Mouse (Mus musculus) urinary bladder, postnatal 10 days (tissue): ENCODE results near the gene Trio.
"Not testable (repeated sequence)": the region's sequence is repeated elsewhere in the genome, so short reads cannot be mapped to it uniquely, and the experiment has no call there.

ENCODE experiments used
- DNase-seq: peaks from one replicate; pipeline ENCODE4 v3.0.0; 2022; ENCODE audit warnings: low spot score

The Trio gene

DNA sequence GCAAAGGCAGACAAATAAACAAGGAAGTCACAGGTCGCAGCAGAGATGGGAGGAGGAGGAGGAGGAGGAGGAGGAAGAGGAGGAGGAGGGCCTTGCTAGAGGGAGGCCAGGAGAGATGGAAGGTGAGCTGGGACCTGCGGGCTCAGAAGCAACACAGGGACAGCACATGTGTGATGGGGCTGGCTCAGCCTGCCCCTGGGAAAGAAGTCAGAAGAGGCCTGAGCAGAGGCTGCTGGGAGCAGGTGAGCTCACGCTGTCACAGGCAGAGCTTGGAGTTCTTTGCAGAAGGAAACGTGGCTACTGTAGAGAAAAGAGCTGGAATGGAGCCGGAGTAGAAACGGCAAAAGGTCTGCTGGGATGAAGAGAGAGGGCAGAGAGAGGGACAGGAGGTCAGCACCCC is 185.5 kb downstream of the Trio start:
- no peak for DNase-seq

DNA sequence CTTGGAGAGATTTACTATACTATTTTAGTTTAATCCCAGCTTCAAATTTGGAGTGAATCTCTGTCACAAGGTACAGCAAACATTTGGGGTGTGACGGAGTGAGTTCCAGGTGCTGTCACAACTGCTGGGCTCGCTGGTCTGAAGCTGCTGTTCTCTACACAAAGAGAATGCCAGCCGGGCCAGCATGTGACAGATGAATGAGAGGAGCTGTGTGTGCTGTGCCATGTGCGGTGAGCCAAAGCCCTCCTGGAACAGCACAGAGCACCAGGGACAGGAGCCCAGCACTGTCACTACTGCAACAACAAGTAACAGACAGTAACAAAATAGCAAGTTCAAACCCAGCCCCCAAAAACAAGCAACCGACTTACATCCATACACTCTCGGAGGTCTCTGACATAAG is 194.0 kb downstream of the Trio start:
- DNase-seq: no peak

DNA sequence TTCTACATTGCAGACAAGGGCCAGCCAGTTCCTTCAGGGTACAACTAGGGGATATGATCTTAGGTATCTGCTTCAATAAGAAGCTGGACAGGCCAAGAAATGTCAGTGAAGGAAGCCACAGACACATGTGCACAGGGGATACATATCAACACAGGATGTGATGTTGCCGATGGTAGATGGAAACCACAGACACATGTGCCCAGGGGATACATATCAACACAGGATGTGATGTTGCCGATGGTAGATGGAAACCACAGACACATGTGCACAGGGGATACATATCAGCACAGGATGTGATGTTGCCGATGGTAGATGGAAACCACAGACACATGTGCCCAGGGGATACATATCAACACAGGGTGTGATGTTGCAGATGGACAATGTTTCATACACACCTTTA is 197.8 kb downstream of the Trio start:
- not testable (repeated sequence) for DNase-seq

DNA sequence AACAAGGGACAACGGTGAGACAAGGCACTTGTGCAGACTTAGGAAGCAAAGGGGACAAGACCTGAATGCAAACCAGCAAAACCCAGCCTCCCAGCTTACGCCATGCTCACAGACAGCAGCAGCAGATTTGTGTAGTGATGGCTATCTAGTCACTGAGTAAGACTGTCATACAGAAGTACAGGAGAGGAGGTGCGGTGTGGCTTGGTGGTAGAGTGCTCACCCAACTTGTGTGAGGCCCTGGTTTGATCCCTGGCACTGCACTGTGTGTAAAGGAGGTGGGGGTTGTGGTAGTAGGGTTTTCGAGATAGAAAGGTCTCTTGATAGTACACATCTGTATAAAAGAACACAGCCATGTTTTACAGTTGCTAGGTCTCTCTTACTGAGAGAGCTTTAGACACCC is 198.8 kb downstream of the Trio start:
- DNase-seq: no peak

DNA sequence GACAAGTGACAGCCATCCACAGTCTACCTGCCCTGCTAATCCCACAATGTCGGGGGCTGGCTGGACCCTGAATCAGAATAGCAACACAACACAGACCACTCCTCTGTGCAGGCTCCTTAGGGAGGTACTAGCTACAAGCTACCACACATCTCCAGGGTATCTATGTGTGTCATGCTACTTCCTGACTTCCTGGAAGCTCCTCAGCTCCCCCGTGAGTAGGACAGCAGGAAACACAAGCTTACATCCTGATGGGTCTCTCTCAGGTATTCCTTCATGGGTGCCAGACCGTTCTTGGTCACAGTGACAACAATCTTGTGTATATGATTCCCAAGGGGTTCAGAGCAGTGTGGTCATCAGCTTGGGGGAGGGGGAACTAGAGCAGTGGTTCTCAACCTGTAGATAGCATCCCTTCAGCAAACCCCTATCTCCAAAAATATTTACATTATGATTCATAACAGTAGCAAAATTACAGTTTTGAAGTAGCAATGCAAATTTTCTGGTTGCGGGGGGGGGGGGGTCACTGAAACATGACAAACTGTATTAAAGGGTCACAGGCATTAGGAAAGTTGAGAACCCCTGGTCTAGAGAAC is 199.5 kb downstream of the Trio start:
- DNase-seq: no peak

DNA sequence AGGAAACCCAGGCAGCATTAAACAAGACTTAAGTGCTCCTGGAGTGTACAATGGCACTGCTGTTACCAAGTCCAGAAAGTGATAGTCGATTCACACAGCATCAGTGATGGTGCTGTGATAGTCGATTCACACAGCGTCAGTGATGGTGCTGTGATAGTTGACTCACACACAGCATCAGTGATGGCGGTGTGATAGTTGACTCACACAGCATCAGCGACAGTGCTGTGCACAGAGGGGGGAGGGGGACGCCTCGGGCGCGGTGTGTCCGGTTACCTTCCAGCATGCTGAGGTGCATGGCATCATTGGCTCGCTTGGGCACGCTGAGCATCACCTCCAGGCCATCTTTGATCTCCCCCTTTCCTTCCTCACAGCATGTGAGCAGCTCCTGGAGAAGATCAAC is 200.3 kb downstream of the Trio start:
- DNase-seq: no peak

DNA sequence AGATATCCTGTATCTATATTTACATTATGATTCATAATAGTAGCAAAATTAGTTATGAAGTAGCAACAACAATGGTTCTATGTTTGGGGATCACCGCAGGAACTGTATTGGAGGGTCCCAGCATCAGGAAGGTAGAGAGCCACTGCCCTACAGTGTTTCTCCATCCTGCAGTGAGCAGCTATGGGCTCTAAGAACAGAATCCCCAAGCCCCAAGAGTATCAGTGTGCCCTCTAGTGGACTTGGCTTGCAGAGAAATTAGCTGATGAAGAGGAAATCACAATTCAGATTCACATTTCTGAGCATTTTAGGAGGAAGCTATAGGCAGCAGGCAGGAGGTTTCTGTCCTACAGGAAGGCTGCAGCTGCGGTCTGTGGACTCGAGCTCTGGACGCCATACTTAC is 202.1 kb downstream of the Trio start:
- no peak for DNase-seq

DNA sequence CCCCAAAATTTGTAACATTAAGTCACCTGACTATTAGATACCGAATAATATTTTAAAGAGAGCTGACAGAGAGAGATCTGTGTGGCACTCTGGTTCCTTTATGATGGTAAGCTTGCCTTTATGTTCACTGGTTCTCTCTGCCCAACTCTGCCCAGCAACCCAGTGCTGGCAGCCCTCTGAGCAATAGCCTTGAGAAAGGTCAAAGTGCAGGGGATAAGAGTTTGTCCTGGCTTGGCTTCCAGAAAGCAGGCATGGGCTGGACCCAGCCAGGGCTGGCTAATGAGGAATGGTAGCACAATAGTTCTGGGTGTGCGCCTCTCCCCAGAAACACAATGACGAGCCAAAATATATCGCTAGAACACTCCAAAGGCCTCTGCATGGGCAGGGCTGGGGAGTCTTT is 203.2 kb downstream of the Trio start:
- no peak for DNase-seq

DNA sequence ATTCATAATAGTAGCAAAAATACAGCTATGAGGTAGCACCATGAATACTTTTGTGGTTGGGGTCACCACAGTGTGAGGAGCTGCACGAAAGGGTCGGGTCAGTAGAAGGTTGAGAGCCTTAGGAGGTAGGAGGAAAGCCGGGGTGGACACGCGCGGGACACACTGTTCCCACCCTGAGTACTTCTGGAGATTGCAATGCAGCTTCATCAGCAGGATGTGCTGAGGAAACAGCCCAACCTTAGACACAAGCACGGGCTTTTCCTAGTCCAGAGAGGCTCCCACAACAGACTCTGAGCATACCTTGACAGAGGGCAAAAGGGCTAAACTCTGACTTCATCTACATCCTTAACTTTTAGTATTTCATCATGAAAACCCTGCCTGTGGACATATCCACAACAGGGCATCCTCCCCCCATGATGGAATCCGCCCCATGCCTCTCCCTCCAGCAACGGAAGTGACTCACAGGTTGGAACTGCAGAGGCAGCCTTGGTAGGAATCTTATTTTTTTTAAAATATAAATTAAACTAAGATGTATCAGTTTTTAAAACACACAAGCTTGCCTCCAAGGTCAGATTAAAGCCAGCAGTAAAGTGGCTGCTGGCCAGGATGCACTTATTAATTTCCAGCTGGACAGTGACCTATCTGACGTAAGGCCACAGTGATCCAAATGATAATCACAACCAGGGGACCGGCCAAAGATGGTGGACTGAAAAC is 203.8 kb downstream of the Trio start:
- no peak for DNase-seq

DNA sequence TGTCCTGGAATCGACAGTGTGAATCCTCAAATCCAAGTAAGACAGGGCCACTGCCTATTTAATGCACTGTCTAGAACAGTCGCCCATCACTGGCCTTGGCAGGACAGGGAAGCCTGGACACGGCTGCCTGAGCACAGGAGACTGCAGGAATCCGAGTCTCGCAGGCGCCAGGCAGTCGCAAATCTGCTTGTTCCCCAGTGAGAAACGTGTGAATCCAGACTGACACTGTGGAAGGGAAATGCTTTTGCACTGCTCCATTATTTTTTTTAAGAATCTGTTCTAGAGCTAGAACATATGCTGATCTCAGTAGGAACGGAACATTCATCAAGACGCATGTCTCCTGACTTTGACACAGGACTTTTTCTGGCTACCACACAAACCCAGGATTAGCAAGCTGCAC is 208.6 kb downstream of the Trio start:
- no peak for DNase-seq

DNA sequence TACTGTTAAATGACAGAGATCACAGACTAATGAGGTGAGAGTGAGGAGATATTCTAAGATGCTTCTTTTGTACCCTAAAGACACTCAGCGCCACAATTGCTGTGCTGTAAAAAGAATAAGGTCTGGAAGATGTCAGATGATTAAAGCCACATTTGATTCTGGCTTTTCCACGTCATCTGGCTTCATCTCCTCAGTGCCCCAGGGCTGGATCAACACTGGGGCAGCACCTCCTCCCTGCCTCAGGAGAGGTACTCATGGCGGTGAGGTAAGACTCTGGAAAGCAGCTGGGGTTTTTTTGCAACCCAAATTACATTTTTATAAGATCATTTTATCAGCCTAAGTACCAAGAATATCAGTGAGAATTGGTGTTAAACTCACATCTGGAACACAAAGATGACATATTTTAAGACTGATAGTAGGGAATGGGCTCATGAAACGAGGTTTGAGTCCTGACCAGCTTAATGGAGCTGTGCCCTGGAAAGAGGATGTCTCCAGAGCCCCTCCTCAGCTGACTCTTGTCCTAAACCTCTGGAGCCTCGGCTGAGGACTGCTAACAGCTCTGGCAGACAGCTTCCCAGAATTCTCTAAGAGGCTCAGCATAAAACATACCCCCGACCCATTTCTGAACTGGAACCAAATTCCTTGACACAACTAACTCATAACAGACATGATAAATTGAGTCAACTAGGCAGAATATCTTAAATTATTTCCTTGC is 210.8 kb downstream of the Trio start:
- DNase-seq: no peak

DNA sequence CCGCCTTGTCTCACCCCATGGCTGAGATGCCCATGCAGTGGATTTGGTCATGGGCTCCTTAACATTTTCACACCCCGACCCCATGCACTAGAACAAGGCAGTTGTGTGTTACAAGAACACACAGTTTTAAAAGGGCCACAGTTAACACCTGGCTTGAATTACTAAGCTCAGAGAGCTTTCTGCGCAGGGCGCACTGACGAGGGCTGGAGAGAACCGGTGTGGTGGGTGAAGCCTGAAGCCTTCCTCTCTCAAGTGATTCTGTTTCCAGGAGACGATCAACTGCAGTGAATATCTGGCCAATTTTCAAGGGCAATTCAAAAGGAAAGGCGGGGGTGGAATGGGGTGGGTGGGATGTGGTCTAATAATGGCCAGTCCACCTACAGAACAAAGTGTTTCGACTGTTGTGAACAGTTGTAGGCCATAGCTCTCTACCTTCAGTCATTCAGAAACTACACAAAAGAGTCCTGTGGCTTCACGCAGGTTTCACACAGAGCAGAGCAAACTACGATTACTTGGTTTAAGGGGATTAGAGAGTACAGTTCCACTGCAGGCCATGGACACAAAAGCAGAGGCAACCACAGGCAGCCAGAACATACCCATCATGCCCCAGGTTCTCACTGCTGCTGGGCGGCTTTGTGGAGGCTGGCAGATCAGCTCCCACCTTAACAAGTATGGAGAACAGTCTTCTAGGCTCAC is 214.7 kb downstream of the Trio start:
- DNase-seq: no peak

DNA sequence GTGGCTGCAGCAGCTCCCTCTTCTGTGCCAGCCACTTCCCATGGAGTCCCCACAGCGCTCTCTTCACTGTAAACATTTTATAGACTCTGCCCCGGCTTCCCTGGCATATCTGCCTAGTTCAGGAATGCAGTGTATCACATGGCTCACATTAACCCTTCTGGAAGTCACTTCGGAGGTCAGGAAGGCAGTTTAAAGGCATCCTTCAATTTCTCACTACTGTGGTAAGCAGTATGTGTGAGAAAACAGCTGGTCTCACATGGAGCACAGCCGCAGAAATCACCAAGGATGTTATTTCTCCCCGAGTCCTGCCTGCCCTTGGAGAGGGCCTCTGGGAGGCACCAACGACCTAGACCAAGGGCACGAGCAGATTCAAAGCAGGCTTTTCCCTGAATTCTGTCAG is 215.4 kb downstream of the Trio start:
- no peak for DNase-seq

DNA sequence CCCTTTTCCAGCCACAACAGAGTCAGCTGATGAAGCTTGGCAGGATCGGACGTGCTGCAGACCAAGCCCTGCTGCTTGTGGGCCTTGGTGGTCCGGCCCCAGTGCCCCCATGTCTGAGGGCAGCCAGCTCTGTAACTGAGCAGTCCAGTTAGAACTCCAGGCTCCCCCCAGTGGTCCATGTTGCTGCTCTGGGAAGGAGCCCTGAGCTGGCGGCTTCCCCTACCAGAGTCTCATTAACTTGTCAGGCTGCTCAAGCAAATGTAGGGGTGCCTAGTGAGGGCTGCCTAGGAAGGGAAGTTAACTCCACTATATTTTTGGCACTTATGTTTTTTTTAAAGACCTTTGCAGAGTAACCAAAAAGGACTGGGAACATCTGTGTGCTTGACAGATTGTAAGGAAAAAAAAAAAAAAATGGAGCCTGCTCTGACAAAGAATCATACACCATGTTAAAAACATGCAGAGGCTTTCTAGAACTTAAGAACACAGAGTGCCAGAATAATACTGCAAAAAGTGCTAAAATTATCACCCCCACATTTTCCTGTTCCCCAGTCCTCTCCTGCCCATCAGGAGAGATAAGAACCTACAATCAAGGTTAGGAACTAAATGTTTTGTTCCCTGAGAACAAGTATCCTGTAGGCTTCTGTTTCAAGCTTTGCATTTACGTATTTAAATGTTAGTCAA is 216.9 kb downstream of the Trio start:
- no peak for DNase-seq

DNA sequence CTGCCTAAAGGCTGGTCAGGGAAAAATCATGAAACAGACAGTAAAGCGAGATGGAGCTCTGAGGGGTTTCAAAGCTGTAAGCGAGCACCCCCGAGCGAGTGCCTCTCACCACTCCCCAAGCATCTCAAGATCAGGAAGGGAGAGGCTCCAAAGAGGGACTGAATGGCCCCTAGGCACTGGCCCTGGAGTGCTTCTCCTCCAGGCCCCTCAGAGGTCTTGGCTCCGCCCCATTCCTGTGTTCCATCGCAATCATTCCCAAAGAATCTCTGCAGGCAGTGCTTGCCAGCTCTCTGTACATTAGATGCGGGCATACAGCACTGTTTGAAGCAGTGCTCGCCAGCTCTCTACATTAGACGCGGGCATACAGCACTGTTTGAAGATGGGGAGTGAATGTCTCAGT is 219.4 kb downstream of the Trio start:
- no peak for DNase-seq

DNA sequence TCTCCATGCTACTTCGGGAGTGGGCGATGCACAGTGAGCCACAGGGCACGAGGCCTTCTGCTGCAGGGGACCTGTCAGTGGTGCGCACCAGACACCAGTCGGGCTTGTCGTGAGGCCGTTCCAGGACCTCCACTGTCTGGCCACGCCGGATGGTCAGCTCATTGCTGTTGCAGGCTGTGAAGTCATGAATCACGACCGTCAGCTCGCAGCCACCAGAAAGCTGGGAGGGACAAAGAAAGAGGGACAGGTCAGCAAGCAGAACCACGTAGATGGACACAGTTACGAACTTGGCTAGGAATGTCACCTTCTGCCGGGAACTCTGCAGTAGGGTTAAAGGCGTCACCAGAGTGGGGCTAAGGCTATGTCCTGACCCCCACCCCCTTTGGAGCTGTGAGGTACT is 220.0 kb downstream of the Trio start:
- DNase-seq: no peak

DNA sequence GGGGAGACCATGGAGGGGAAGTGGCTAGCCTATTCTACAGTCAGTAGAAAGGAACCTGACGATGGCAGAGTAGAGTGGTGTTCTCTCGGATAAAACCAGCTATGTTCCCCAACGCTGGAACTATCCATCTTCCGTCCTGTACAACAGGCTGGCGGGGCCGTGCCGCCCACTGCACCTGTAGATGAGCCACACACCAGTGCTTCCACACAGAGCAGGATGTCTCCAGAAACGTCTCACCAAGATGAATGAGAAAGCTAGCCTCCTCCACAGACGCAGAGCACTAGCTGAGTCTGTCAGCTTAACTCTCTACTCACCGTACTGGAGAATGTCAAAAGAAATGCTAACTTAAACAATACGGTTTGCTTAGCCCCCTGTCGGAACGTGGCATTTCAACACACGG is 221.2 kb downstream of the Trio start:
- DNase-seq: no peak

DNA sequence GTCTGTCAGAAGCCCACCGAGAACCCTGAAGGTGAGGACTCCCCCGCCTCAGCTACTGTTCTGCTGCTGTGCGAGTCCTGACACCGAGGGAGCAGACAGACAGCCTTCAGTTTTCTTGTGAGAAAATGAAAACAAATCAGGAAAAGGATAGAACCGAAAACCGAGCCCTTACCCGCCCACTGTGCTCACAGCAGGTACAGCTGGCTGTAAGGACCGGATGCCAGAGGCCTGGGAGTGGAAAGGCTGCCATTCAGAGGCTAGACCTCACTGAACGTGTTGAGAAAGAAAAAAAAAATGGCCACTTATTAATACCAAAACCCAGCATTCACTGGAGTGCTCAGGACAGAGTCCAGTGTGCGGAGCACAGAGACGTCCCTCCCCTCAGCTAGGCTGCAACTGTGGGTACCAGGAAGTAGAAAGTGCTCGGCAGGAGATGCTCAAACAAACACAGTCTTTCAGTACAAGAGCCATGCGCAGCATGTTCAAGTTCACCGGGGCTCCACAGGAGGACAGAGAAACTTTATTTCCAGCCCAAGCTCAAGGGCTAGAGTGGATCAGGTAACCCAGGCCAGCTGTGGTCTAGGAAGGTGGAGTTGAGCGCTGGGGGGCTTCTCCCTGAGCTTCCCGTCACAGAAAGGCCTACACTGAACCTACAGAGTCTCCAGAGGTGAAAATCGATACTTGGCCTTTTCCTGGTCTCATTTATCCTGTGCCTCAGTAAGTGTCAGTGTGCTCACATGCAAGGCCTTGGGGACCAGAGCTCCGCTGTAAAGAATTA is 221.9 kb downstream of the Trio start:
- no peak for DNase-seq

DNA sequence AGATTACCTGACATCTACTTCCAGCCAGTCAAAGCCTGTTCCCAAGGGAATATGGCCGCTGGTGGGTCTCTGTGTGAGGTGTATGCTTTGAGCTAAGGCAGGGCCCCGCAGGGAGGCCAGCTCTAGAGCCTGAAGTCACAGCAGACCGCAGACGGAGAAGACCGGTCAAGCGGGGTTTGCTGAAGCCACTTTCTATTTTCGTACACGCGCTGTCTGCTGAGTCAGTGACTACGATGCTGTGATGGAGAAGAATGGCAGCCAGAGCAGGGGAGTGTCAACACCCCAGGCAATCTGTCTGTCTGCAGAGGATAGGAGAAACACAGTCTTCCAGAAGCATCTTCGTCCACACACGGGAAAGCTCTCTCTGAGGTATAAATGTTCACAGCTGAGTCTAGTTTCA is 223.4 kb downstream of the Trio start:
- DNase-seq: no peak

DNA sequence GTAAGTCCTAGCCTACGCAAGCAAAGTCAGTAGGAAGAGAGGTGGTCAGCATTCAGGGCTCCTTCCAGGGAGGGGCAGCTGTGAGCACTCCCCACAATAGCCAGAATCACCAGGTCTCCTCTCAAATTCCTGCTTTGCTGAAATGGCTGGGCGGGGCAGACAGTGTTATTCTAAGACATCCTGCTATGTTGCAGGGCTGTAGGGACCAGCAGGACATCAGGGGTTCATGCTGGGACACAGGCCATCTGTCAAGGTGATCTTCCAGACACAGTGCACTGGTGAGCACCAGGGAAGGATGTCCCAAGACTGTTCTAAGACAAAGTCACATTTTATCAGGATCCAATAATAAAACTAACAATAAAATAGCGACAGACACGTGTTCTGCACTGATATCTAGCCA is 224.5 kb downstream of the Trio start:
- no peak for DNase-seq

DNA sequence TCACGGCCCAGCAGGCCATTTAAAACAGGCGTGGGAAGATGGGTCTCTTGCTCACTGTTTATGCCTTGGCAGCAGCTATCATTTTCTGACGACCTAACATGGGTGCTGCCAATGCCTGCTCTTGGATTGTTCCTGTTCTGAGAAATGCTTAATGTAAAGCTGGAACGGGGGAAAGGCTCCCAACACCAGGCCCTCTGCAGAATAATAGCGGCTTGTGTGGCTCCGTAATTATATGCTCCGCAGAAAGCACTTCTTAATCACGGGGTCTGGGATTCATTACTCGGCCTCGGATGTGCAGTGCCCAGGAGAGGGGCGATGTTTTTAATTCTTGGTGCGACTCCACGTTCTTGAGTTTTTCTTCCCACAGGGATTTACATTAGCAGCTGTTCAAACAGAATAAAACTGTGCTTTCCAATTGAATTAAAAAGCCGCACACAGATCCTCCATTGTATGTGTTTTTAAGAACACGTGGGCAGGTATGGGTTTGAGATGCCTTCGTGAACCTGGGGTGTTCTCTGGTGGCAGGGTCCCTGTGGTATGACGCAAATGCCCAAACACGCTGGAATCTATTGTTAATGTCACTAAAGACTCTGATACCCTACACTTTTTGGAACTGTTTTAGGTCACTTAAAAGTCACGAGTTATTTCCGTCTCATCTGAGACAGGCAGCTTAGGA is 228.0 kb downstream of the Trio start:
- DNase-seq: no peak
